Mouse (Mus musculus) cerebellum, adult 2 months (tissue): Measurements from ENCODE around the gene Crygc.

Experiments used
- CTCF ChIP-seq: fragments of 200-500 bp; IDR thresholded peaks from 2 replicates; pipeline ENCODE4 v1.5.1; 2011; ENCODE audit warnings: low read depth, mild to moderate bottlenecking, control low read depth, low read length, moderate library complexity, borderline replicate concordance; ENCODE audit not compliant: insufficient read depth
- POLR2A ChIP-seq: fragments of 200-500 bp; IDR thresholded peaks from 2 replicates; pipeline ENCODE4 v1.6.1; 2011; ENCODE audit warnings: low read length, control low read depth, borderline replicate concordance; ENCODE audit not compliant: insufficient read depth

- TF ChIP-seq CTCF (no peak), POLR2A (no peak)
Observed at GRCm38 (mm10) chr1:65090370-65090769, 16.9 kb upstream of the Crygc start.
